Mouse (Mus musculus) liver, embryonic 16.5 days (tissue): Measurements from ENCODE around the gene Jtb. TPM values are rescaled to one million over a fixed set of nuclear protein-coding genes. Genes with fewer than 3 reads are reported as not detected.

Experiments
- ATAC-seq: fragments of 200-750 bp; cut with Nextera tagmentation; 2 replicates; pipeline ENCODE4 v1.8.0; 2017; ENCODE audit warnings: low read depth, mild to moderate bottlenecking, moderate number of reproducible peaks, moderate library complexity
- H3K27ac ChIP-seq: fragments of 300-500 bp; sonication (generic); 2 replicates; pipeline ENCODE4 v1.5.1; 2014; ENCODE audit warnings: mild to moderate bottlenecking, low read length
- H3K27me3 ChIP-seq: fragments of 300-500 bp; sonication (generic); 2 replicates; pipeline ENCODE4 v1.6.1; 2014; ENCODE audit warnings: low read depth, low read length, mixed read lengths; ENCODE audit not compliant: control insufficient read depth, insufficient read depth
- H3K36me3 ChIP-seq: fragments of 300-500 bp; sonication (generic); 2 replicates; pipeline ENCODE4 v1.6.1; 2014; ENCODE audit warnings: mild to moderate bottlenecking; ENCODE audit not compliant: control insufficient read depth, insufficient read depth
- H3K4me1 ChIP-seq: fragments of 300-500 bp; sonication (generic); 2 replicates; pipeline ENCODE4 v1.6.1; 2014; ENCODE audit warnings: low read depth, low read length, mixed read lengths; ENCODE audit not compliant: control insufficient read depth
- H3K4me2 ChIP-seq: fragments of 300-500 bp; sonication (generic); 2 replicates; pipeline ENCODE4 v1.6.1; 2014; ENCODE audit warnings: low read depth, low read length, mixed read lengths
- H3K4me3 ChIP-seq: fragments of 300-500 bp; sonication (generic); 2 replicates; pipeline ENCODE4 v1.5.1; 2014; ENCODE audit warnings: low read depth, mild to moderate bottlenecking, low read length
- H3K9ac ChIP-seq: fragments of 300-500 bp; sonication (generic); 2 replicates; pipeline ENCODE4 v1.6.1; 2014; ENCODE audit warnings: low read depth, low read length
- H3K9me3 ChIP-seq: fragments of 300-500 bp; sonication (generic); replicated peaks from 2 replicates; pipeline ENCODE4 v1.6.1; 2016; ENCODE audit warnings: low read length; ENCODE audit not compliant: control insufficient read depth
- WGBS: fragments of 180-500 bp; shearing (Covaris S2); extraction: QIAGEN DNeasy Blood & Tissue Kit; methylation state at CpG from one replicate; pipeline ENCODE4 v1.1.7; 2014; ENCODE audit not compliant: insufficient replicate concordance; 5-methylcytosine and 5-hydroxymethylcytosine counted together
- polyA plus RNA-seq: library from polyadenylated mRNA; unstranded; fragments of >200 nt; fragmentation: Nextera tagmentation; extraction: Ambion mirVana; gene quantifications from 2 replicates; pipeline ENCODE4 v1.2.1, GENCODE M21; 2015

The Jtb gene
- 35.7 and 37.7 TPM in 2 replicates for polyA plus RNA-seq

DNA sequence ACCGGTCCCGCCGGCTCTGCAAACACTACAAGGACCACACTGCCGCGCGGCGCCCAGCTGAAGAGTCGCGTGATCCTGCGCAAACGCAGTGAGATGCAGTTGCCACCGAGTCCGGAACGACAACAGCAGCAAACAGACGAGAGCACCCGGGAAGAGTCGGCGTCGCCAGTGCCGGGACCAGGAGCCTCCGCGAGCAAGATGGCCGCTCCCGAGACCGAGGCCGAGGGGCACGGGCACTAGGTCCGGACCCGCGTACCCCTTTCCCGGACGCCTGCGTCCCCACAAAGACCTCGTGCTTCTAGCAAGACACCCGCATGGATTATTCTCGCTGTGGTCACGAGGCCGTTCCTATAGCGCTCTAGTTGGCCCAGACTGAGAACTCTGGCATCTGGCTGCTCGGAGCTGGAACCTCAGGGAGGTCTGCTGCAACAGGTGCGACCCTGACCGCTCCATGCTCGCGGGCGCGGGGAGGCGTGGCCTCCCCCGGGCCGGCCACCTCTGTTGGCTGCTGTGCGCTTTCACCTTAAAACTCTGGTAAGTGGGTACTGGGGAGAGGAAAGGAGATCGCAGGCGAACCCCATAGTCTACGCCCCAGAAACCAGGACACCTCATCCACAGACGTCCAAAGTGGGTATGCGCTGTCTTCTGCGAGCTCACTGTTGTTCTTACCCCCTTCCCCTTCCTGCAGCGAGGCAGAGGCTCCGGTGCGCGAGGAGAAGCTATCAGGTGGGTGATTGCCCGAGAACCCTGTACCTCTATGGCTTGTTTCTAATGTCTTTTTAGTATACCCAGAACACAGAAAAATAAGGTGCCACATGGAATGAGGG is at the start of gene Jtb:
TSS of gene Jtb (plus strand) at position 91 of the 827 bp plus-strand sequence.
- H3K36me3 ChIP-seq, result peaks cover 6% of the 10 kb centered on the region
- H3K4me1 ChIP-seq, result peaks cover 8% of the 10 kb centered on the region
- peak; percentile 95 for ATAC-seq
- peak within 1 kb of the TSS; percentile 87 for H3K4me2 ChIP-seq
- H3K27ac ChIP-seq, result peak within 1 kb of the TSS; percentile 88
- peak within 1 kb of the TSS; percentile 80 for H3K9ac ChIP-seq
- peak within 1 kb of the TSS; percentile 86 for H3K4me3 ChIP-seq
- WGBS, result under 1% methylated on average over 61 of the region's 61 CpGs
- H3K27me3 ChIP-seq, result no peaks in the 10 kb centered on the region
- no peaks in the 10 kb centered on the region for H3K9me3 ChIP-seq

DNA sequence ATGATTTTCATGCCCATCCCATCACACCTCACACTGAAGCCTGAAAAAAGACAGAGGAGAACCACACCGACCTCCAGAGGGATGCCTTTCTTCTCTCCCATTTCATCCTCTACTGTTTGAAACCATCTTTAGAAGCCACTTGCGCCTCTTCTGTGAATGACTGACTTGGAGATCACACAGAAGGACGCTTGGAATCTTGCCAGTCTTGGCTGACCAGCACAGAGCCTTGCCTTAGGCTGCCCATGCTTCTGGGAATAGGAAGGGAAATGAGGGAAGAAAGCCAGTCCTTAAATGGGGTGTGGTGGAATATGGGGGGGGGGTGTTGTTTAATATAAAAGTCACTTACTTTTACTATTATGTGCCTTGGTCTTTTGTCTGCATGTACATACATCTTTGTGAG is 47.8 kb upstream of the Jtb start:
- Histone ChIP-seq H3K36me3 (no peaks in the 10 kb centered on the region), H3K9me3 (no peaks in the 10 kb centered on the region), H3K9ac (no peak overlapping the region), H3K27ac (no peak overlapping the region), H3K4me3 (no peak overlapping the region), H3K27me3 (no peaks in the 10 kb centered on the region), H3K4me2 (no peak overlapping the region), H3K4me1 (no peaks in the 10 kb centered on the region)
- no peak for ATAC-seq
- WGBS, result 61% methylated on average over 3 of the region's 3 CpGs

DNA sequence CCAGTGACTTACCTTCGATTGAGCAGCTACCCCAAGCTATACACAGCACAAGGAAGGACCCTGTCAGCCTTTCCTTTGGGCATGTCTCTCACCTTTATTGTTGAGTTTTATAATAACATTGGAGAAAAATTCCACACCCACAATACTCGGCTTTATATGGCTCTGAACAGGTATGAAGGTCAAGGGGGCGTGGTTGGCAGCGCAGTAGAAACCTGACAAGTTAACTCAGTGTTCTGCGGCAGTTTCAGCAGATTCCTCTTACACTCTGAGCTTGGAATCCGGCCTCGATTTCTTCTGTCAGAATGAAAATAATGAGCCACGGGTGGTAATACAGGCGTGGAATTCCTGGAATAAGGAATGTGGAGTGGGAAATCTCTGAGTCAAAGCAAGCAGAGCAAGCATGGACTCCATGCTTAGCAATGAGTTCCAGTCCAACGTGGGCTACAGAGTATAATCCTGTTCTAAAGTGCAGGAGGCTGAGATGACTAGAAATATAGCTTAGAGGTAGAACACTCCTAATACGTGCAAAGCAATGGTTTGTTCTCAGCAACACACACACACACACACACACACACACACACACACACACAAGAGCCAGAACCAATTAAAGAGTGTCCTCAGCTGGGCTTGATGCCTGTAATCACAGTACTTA is 40.4 kb upstream of the Jtb start:
- no peak for ATAC-seq
- WGBS, result 61% methylated on average over 11 of the region's 11 CpGs
- no peaks in the 10 kb centered on the region for H3K36me3 ChIP-seq
- H3K4me3 ChIP-seq, result no peak overlapping the region
- H3K4me2 ChIP-seq, result no peak overlapping the region
- no peaks in the 10 kb centered on the region for H3K4me1 ChIP-seq
- no peak overlapping the region for H3K9ac ChIP-seq
- H3K9me3 ChIP-seq, result no peaks in the 10 kb centered on the region
- H3K27me3 ChIP-seq, result no peaks in the 10 kb centered on the region
- no peak overlapping the region for H3K27ac ChIP-seq

DNA sequence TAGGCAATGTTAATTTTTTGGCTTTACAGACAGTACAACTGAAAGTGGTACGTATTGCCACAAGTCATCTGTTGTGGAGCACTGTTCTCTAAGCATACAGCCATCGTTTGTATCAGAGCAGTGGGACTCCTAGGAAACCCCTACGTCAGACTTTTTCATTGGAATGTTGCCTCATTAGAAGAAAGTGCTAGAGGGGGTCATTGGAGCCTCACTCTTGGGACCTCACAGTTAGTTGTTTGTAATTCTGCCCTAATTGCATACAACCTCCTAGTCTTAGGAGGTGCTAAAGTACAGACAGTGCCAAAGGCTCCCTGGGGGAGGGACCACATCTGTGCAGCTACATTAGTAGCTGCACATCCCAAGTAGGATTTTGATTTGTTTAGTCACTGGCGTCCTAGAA is 36.6 kb upstream of the Jtb start:
- no peak for ATAC-seq
- Histone ChIP-seq H3K4me1 (no peaks in the 10 kb centered on the region), H3K27me3 (no peaks in the 10 kb centered on the region), H3K9me3 (no peaks in the 10 kb centered on the region), H3K4me2 (no peak overlapping the region), H3K9ac (no peak overlapping the region), H3K27ac (no peak overlapping the region), H3K4me3 (no peak overlapping the region), H3K36me3 (no peaks in the 10 kb centered on the region)
- 62% methylated on average over 4 of the region's 4 CpGs for WGBS

- H3K4me1 ChIP-seq, result no peaks in the 10 kb centered on the region
- H3K4me3 ChIP-seq, result no peak overlapping the region
- no peaks in the 10 kb centered on the region for H3K9me3 ChIP-seq
- no peak overlapping the region for H3K4me2 ChIP-seq
- 54% methylated on average over 1 of the region's 1 CpGs for WGBS
- no peak for ATAC-seq
- no peaks in the 10 kb centered on the region for H3K36me3 ChIP-seq
- H3K27ac ChIP-seq, result no peak overlapping the region
- no peak overlapping the region for H3K9ac ChIP-seq
- no peaks in the 10 kb centered on the region for H3K27me3 ChIP-seq
Measured at GRCm38 (mm10) chr3:90195644-90196043, 35.8 kb upstream of the Jtb start.

- ATAC-seq, result no peak
- H3K27ac ChIP-seq, result no peak overlapping the region
Measured at GRCm38 (mm10) chr3:90197548-90197947, 33.8 kb upstream of the Jtb start.

DNA sequence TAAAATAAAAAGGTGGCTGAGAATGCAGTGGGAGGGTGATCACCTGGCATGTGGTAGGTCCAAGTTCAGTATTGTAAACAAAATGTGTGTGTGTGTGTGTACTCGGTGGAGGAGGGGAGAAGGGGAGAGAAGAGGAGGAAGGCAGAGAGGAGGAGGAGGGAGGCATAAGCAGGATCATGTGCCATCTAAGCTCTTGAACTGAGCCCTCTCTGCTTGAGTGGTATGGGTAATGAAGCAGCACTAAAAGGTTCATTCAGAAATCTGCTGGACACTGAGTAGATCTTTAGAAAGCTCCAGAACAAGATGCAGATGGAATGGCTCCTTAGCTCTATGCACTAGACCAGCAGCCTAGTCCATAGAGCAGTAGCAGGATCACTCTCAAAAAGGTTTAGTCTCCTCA is 28.5 kb upstream of the Jtb start:
- no peak for ATAC-seq
- H3K4me3 ChIP-seq, result no peak overlapping the region
- peaks cover 2% of the 10 kb centered on the region for H3K36me3 ChIP-seq
- no peaks in the 10 kb centered on the region for H3K9me3 ChIP-seq
- H3K9ac ChIP-seq, result no peak overlapping the region
- WGBS, result 43% methylated on average over 1 of the region's 1 CpGs
- H3K4me1 ChIP-seq, result no peaks in the 10 kb centered on the region
- no peaks in the 10 kb centered on the region for H3K27me3 ChIP-seq
- H3K4me2 ChIP-seq, result no peak overlapping the region
- H3K27ac ChIP-seq, result no peak overlapping the region

More at GRCm38 (mm10) chr3:90197548-90197947, 33.8 kb upstream of the Jtb start:
- 60% methylated on average over 1 of the region's 1 CpGs for WGBS
- Histone ChIP-seq H3K4me2 (no peak overlapping the region), H3K36me3 (no peaks in the 10 kb centered on the region), H3K9me3 (no peaks in the 10 kb centered on the region), H3K4me1 (no peaks in the 10 kb centered on the region), H3K4me3 (no peak overlapping the region), H3K27me3 (no peaks in the 10 kb centered on the region), H3K9ac (no peak overlapping the region)

GRCm38 (mm10) chr3:90203619-90204018 is 27.8 kb upstream of the Jtb start:
- no peak overlapping the region for H3K4me2 ChIP-seq
- no peaks in the 10 kb centered on the region; the same call in 1 of the 2 replicates for H3K4me1 ChIP-seq
- H3K4me3 ChIP-seq, result no peak overlapping the region
- 58% methylated on average over 5 of the region's 5 CpGs for WGBS
- peaks cover 9% of the 10 kb centered on the region for H3K36me3 ChIP-seq
- no peak for ATAC-seq
- no peak overlapping the region for H3K27ac ChIP-seq
- H3K9me3 ChIP-seq, result no peaks in the 10 kb centered on the region
- no peaks in the 10 kb centered on the region for H3K27me3 ChIP-seq
- no peak overlapping the region for H3K9ac ChIP-seq

DNA sequence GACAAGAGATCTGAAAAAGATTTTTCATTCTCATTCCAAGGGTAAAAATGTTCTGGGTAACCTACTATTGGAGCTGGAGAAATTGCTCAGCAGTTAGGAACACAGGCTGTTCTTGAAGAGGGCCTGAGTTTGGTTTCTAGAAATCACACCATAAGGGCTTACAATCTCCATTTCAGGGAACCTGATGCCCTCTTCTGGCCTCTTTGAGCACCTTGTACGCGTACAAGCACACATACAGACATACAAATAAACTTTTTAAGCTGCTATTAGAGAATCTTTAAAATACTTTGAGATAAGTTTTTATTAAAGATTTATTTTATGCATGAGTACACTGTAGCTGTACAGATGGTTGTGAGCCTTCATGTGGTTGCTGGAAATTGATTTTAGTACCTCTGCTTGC is 26.8 kb upstream of the Jtb start:
- 81% methylated on average over 2 of the region's 2 CpGs for WGBS
- Histone ChIP-seq H3K27ac (no peak overlapping the region), H3K27me3 (no peaks in the 10 kb centered on the region), H3K36me3 (peaks cover 17% of the 10 kb centered on the region), H3K4me2 (no peak overlapping the region), H3K9ac (no peak overlapping the region), H3K4me3 (no peak overlapping the region), H3K9me3 (no peaks in the 10 kb centered on the region), H3K4me1 (no peaks in the 10 kb centered on the region; the same call in none of the 2 replicates)
- ATAC-seq, result no peak
